Mouse (Mus musculus) MEL (cell line): ENCODE data around the gene Dnajb1. TPM values are rescaled to one million over a fixed set of nuclear protein-coding genes. Genes with fewer than 3 reads are reported as not detected.
A peak's percentile ranks its signal among the peaks of the same experiment; 100 is the strongest.

ENCODE experiments used
- DNase-seq: peaks from one replicate; pipeline ENCODE4 v3.0.0; 2011; ENCODE audit warnings: low read depth, low spot score
- H3K27ac ChIP-seq: 2 replicates; pipeline ENCODE4 v1.5.1; 2012; ENCODE audit warnings: low read depth, mild to moderate bottlenecking, control low read depth, low read length, moderate library complexity; ENCODE audit not compliant: control insufficient read depth
- H3K27me3 ChIP-seq, 2 experiments: fragments of 150-350 bp in 1 of 2; sonication (generic) in 1 of 2; 2 replicates each; pipeline ENCODE4 v1.6.1; 2012; ENCODE audit warnings: low read length in 2 of 2, mild to moderate bottlenecking in 2 of 2, improper control_type of control experiment in 1 of 2, moderate library complexity in 1 of 2; ENCODE audit not compliant: insufficient read depth in 2 of 2, control insufficient read depth in 1 of 2
- H3K36me3 ChIP-seq, 2 experiments: 2 replicates each; pipeline ENCODE4 v1.6.1; 2012 to 2014; ENCODE audit warnings: low read length in 2 of 2, improper control_type of control experiment in 1 of 2, inconsistent platforms in 1 of 2, mild to moderate bottlenecking in 1 of 2; ENCODE audit not compliant: insufficient read depth in 2 of 2, control insufficient read depth in 1 of 2
- H3K4me1 ChIP-seq, 2 experiments: fragments of 150-350 bp in 1 of 2; sonication (generic) in 1 of 2; 2 replicates each; pipeline ENCODE4 v1.6.1; 2012; ENCODE audit warnings: low read length in 2 of 2, improper control_type of control experiment in 1 of 2, mild to moderate bottlenecking in 1 of 2; ENCODE audit not compliant: insufficient read depth in 2 of 2, control insufficient read depth in 1 of 2
- H3K4me3 ChIP-seq, 2 experiments: fragments of 150-350 bp in 1 of 2; sonication (generic) in 1 of 2; 2 replicates each; pipeline ENCODE4 v1.5.1; 2012; ENCODE audit warnings: low read depth in 2 of 2, low read length in 2 of 2, mild to moderate bottlenecking in 2 of 2, moderate library complexity in 2 of 2, control low read depth in 1 of 2, improper control_type of control experiment in 1 of 2; ENCODE audit not compliant: control insufficient read depth in 1 of 2, insufficient read depth in 1 of 2
- H3K79me2 ChIP-seq: 2 replicates; pipeline ENCODE4 v1.6.1; 2012; ENCODE audit warnings: mild to moderate bottlenecking, low read length, moderate library complexity; ENCODE audit not compliant: control insufficient read depth, poor library complexity, insufficient read depth
- H3K9ac ChIP-seq: 2 replicates; pipeline ENCODE4 v1.6.1; 2012; ENCODE audit warnings: low read depth, mild to moderate bottlenecking, control low read depth, low read length, moderate library complexity; ENCODE audit not compliant: control insufficient read depth, poor library complexity, severe bottlenecking
- H3K9me3 ChIP-seq: fragments of 150-350 bp; sonication (generic); replicated peaks from 2 replicates; pipeline ENCODE4 v1.6.1; 2012; ENCODE audit warnings: mild to moderate bottlenecking, low read length, improper control_type of control experiment, moderate library complexity; ENCODE audit not compliant: insufficient read depth
- CHD2 ChIP-seq: IDR thresholded peaks from 2 replicates; pipeline ENCODE4 v1.6.1; 2011; ENCODE audit warnings: low read length, improper control_type of control experiment
- CTCF ChIP-seq, 3 experiments: IDR thresholded peaks in 2 of 3; conservative IDR thresholded peaks in 1 of 3; 2 replicates each; pipeline ENCODE4 v1.5.1; 2011 to 2012; ENCODE audit warnings: low read length in 3 of 3, low read depth in 2 of 3, mild to moderate bottlenecking in 2 of 3, improper control_type of control experiment in 1 of 3, inconsistent platforms in 1 of 3, mixed read lengths in 1 of 3, moderate library complexity in 1 of 3; ENCODE audit not compliant: control insufficient read depth in 1 of 3, insufficient read depth in 1 of 3, poor library complexity in 1 of 3, severe bottlenecking in 1 of 3
- E2F4 ChIP-seq: IDR thresholded peaks from 2 replicates; pipeline ENCODE4 v1.6.1; 2011; ENCODE audit warnings: low read depth, low read length, improper control_type of control experiment, borderline replicate concordance
- ELF1 ChIP-seq: IDR thresholded peaks from 2 replicates; pipeline ENCODE4 v1.6.1; 2014; ENCODE audit warnings: low read depth, mild to moderate bottlenecking, inconsistent platforms, low read length, improper control_type of control experiment, moderate library complexity
- EP300 ChIP-seq, 2 experiments: IDR thresholded peaks; 2 replicates each; pipeline ENCODE4 v1.6.1; 2011; ENCODE audit warnings: improper control_type of control experiment in 2 of 2, low read length in 2 of 2, low read depth in 1 of 2, mild to moderate bottlenecking in 1 of 2
- ETS1 ChIP-seq: IDR thresholded peaks from 2 replicates; pipeline ENCODE4 v1.6.1; 2012; ENCODE audit warnings: low read depth, mild to moderate bottlenecking, inconsistent platforms, low read length, improper control_type of control experiment, moderate library complexity
- GABPA ChIP-seq: IDR thresholded peaks from 2 replicates; pipeline ENCODE4 v1.6.1; 2012; ENCODE audit warnings: low read depth, mild to moderate bottlenecking, inconsistent platforms, low read length, improper control_type of control experiment, moderate library complexity
- HCFC1 ChIP-seq: IDR thresholded peaks from 2 replicates; pipeline ENCODE4 v1.6.1; 2012; ENCODE audit warnings: low read depth, mild to moderate bottlenecking, inconsistent platforms, low read length, improper control_type of control experiment, moderate library complexity
- JUND ChIP-seq: IDR thresholded peaks from 2 replicates; pipeline ENCODE4 v1.6.1; 2011; ENCODE audit warnings: low read depth, mild to moderate bottlenecking, improper control_type of control experiment, low read length
- MAFK ChIP-seq: IDR thresholded peaks from 2 replicates; pipeline ENCODE4 v1.6.1; 2011; ENCODE audit warnings: low read depth, mild to moderate bottlenecking, low read length, improper control_type of control experiment, borderline replicate concordance
- MAX ChIP-seq: IDR thresholded peaks from 2 replicates; pipeline ENCODE4 v1.6.1; 2011; ENCODE audit warnings: low read length, improper control_type of control experiment
- MXI1 ChIP-seq: IDR thresholded peaks from 2 replicates; pipeline ENCODE4 v1.6.1; 2011; ENCODE audit warnings: mild to moderate bottlenecking, low read depth, low read length, improper control_type of control experiment
- MYB ChIP-seq: IDR thresholded peaks from 2 replicates; pipeline ENCODE4 v1.6.1; 2011; ENCODE audit warnings: mild to moderate bottlenecking, low read depth, low read length, improper control_type of control experiment
- NELFE ChIP-seq: IDR thresholded peaks from 2 replicates; pipeline ENCODE4 v1.6.1; 2011; ENCODE audit warnings: low read depth, low read length, improper control_type of control experiment
- NRF1 ChIP-seq: IDR thresholded peaks from 2 replicates; pipeline ENCODE4 v1.6.1; 2014; ENCODE audit warnings: low read depth, mild to moderate bottlenecking, inconsistent platforms, low read length, improper control_type of control experiment, moderate library complexity; ENCODE audit not compliant: poor library complexity, insufficient read depth, severe bottlenecking
- POLR2A ChIP-seq, 2 experiments: IDR thresholded peaks; 2 replicates each; pipeline ENCODE4 v1.6.1; 2011 to 2012; ENCODE audit warnings: low read length in 2 of 2, mild to moderate bottlenecking in 2 of 2, control low read depth in 1 of 2, improper control_type of control experiment in 1 of 2, low read depth in 1 of 2, moderate library complexity in 1 of 2; ENCODE audit not compliant: control insufficient read depth in 1 of 2, insufficient read depth in 1 of 2, poor library complexity in 1 of 2
- RAD21 ChIP-seq: IDR thresholded peaks from 2 replicates; pipeline ENCODE4 v1.6.1; 2011; ENCODE audit warnings: mild to moderate bottlenecking, low read depth, low read length, improper control_type of control experiment
- SMC3 ChIP-seq: IDR thresholded peaks from 2 replicates; pipeline ENCODE4 v1.6.1; 2011; ENCODE audit warnings: low read depth, low read length, improper control_type of control experiment
- ZC3H11A ChIP-seq: IDR thresholded peaks from 2 replicates; pipeline ENCODE4 v1.6.1; 2012; ENCODE audit warnings: low read depth, mild to moderate bottlenecking, inconsistent platforms, low read length, improper control_type of control experiment
- ZMIZ1 ChIP-seq: IDR thresholded peaks from 2 replicates; pipeline ENCODE4 v1.6.1; 2012; ENCODE audit warnings: low read depth, mild to moderate bottlenecking, inconsistent platforms, low read length, improper control_type of control experiment, moderate library complexity
- ZNF384 ChIP-seq: IDR thresholded peaks from 2 replicates; pipeline ENCODE4 v1.6.1; 2012; ENCODE audit warnings: low read depth, mild to moderate bottlenecking, inconsistent platforms, low read length, improper control_type of control experiment
- polyA plus RNA-seq, 2 experiments: library from polyadenylated mRNA; stranded (reverse) in 1 of 2; unstranded in 1 of 2; fragments of >175 nt in 1 of 2; fragments of >200 nt in 1 of 2; gene quantifications; 2 replicates each; pipeline versions ENCODE4 v1.2.1 to v1.2.4; 2012; ENCODE audit warnings: low replicate concordance in 2 of 2, low read depth in 1 of 2; ENCODE audit not compliant: insufficient read length in 2 of 2, insufficient read depth in 1 of 2, missing spikeins in 1 of 2
- total RNA-seq: library from RNA; depleted of rRNA; stranded (reverse); fragments of 300-350 nt; gene quantifications from 2 replicates; pipeline ENCODE4 v1.2.3, GENCODE M21; 2012

Gene Dnajb1
- total and polyA plus RNA-seq, 3 experiments: 43.2 to 56.6 TPM; not detected in 1

DNA sequence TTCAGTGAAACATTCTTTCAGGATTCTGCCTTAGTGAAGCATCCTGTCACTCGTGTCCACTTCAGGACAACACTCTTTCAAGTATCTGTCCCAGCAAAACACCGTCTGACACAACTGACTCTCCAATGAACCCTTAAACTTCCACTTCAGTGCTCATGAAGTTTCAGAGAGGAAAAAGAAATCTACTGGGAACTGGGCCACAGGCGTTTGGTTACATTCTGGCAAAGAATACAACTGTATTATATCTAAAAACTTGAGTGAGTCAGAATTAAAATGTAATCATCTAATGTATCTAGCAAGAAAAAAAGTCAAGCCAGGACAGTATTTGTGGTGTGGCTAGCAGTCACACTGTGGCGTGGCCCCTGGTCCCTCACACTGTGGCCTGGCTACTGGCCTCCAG is 30.9 kb downstream of the Dnajb1 start:
- peak overlapping the region; percentile 50 for H3K9ac ChIP-seq
- peak overlapping the region; percentile 82 for H3K27ac ChIP-seq
- peak overlapping the region in 1 of 2 experiments; percentile 9; a peak in 2 of 4 replicates for H3K4me3 ChIP-seq
- H3K9me3 ChIP-seq: no peaks in the 10 kb centered on the region
- TF ChIP-seq SMC3 (no peak), ETS1 (no peak), ELF1 (no peak), MYB (no peak), ZMIZ1 (no peak), NRF1 (no peak), E2F4 (no peak), ZNF384 (no peak), CHD2 (no peak), JUND (no peak), GABPA (no peak), HCFC1 (no peak), POLR2A (IDR thresholded peaks at IDR 0.05; ENCODE audit: control insufficient read depth in 1 of 2, insufficient read depth in 1 of 2, low read depth in 1 of 2, low read length in 2 of 2, poor library complexity in 1 of 2) (no peak), ZC3H11A (no peak), MXI1 (no peak), MAFK (no peak), MAX (no peak)
- no peak for DNase-seq
- H3K27me3 ChIP-seq: no peaks in the 10 kb centered on the region; a peak in 1 of 4 replicates
- peaks cover 0 to 9% of the 10 kb centered on the region in 2 experiments; a peak in 2 of 4 replicates for H3K36me3 ChIP-seq
- H3K4me1 ChIP-seq: peaks cover 2 to 16% of the 10 kb centered on the region in 2 experiments
- no peaks in the 10 kb centered on the region for H3K79me2 ChIP-seq

DNA sequence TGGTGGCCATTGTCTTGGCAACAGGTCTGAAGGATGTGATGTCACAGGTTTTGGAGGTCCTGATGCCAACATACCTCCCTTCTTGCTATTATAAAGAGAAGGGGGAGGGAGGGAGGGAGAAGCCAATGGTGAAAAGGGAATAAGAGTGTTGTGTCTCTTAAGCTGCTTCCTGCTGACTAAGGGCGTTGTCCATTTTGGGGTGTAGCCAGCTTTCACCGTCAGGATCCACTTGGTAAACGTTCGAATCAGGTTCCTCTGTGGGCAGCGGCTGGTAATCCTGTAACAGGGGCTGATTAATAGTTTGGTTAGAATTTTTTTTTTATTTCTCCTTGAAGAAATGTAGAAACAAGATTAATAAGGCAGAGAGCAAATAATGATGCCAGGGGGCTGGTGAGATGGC is 31.7 kb downstream of the Dnajb1 start:
- TF ChIP-seq ETS1 (0 out of 2 replicates have a peak, but pooled peaks have one; percentile 35), EP300 (IDR thresholded peaks at IDR 0.05; ENCODE audit: low read depth in 1 of 2, low read length in 2 of 2) (0 out of 4 replicates have a peak, but pooled peaks of 1 of the 2 experiments have one; percentile 46), NELFE (no peak), RAD21 (no peak), ZNF384 (0 out of 2 replicates have a peak, but pooled peaks have one; percentile 11), MAFK (peak; percentile 21; the same call in 1 of the 2 replicates), CTCF (IDR thresholded peaks at IDR 0.05 in 2 of 3, conservative IDR thresholded peaks at IDR 0.05 in 1 of 3; ENCODE audit: control insufficient read depth in 1 of 3, insufficient read depth in 1 of 3, low read depth in 2 of 3, low read length in 3 of 3, poor library complexity in 1 of 3, severe bottlenecking in 1 of 3) (no peak), HCFC1 (no peak)
- no peaks in the 10 kb centered on the region; a peak in 1 of 4 replicates for H3K27me3 ChIP-seq
- no peak overlapping the region; the same call in 1 of the 2 replicates for H3K9ac ChIP-seq
- no peaks in the 10 kb centered on the region for H3K9me3 ChIP-seq
- peak; percentile 89 for DNase-seq
- H3K79me2 ChIP-seq: no peaks in the 10 kb centered on the region
- H3K4me1 ChIP-seq: peaks cover 2 to 16% of the 10 kb centered on the region in 2 experiments
- peaks cover 0 to 9% of the 10 kb centered on the region in 2 experiments; a peak in 2 of 4 replicates for H3K36me3 ChIP-seq
- H3K4me3 ChIP-seq: peak overlapping the region in 1 of 2 experiments; percentile 9; a peak in 1 of 4 replicates
- peak overlapping the region; percentile 82 for H3K27ac ChIP-seq
